Mouse (Mus musculus) heart, postnatal 0 days (tissue): Measurements from ENCODE around the gene Bphl.

Experiments used
- CTCF ChIP-seq: IDR thresholded peaks from 2 replicates; pipeline ENCODE4 v1.5.1; 2016; ENCODE audit warnings: antibody characterized with exemption, control low read depth, low read depth
- EP300 ChIP-seq: IDR thresholded peaks from 2 replicates; pipeline ENCODE4 v1.6.1; 2016; ENCODE audit warnings: antibody characterized with exemption, low read depth

- TF ChIP-seq CTCF (no peak), EP300 (no peak)
Observed at GRCm38 (mm10) chr13:34003058-34003457, 34.3 kb upstream of the Bphl start.
